Mouse (Mus musculus) MEL (cell line): Measurements from ENCODE around the gene Srrm3. TPM values are rescaled to one million over a fixed set of nuclear protein-coding genes. Genes with fewer than 3 reads are reported as not detected.

Source experiments
- DNase-seq: peaks from one replicate; pipeline ENCODE4 v3.0.0; 2011; ENCODE audit warnings: low read depth, low spot score
- H3K27ac ChIP-seq: 2 replicates; pipeline ENCODE4 v1.5.1; 2012; ENCODE audit warnings: low read depth, mild to moderate bottlenecking, control low read depth, low read length, moderate library complexity; ENCODE audit not compliant: control insufficient read depth
- H3K27me3 ChIP-seq, 2 experiments: fragments of 150-350 bp in 1 of 2; sonication (generic) in 1 of 2; 2 replicates each; pipeline ENCODE4 v1.6.1; 2012; ENCODE audit warnings: low read length in 2 of 2, mild to moderate bottlenecking in 2 of 2, improper control_type of control experiment in 1 of 2, moderate library complexity in 1 of 2; ENCODE audit not compliant: insufficient read depth in 2 of 2, control insufficient read depth in 1 of 2
- H3K36me3 ChIP-seq, 2 experiments: 2 replicates each; pipeline ENCODE4 v1.6.1; 2012 to 2014; ENCODE audit warnings: low read length in 2 of 2, improper control_type of control experiment in 1 of 2, inconsistent platforms in 1 of 2, mild to moderate bottlenecking in 1 of 2; ENCODE audit not compliant: insufficient read depth in 2 of 2, control insufficient read depth in 1 of 2
- H3K4me1 ChIP-seq, 2 experiments: fragments of 150-350 bp in 1 of 2; sonication (generic) in 1 of 2; 2 replicates each; pipeline ENCODE4 v1.6.1; 2012; ENCODE audit warnings: low read length in 2 of 2, improper control_type of control experiment in 1 of 2, mild to moderate bottlenecking in 1 of 2; ENCODE audit not compliant: insufficient read depth in 2 of 2, control insufficient read depth in 1 of 2
- H3K4me3 ChIP-seq, 2 experiments: fragments of 150-350 bp in 1 of 2; sonication (generic) in 1 of 2; 2 replicates each; pipeline ENCODE4 v1.5.1; 2012; ENCODE audit warnings: low read depth in 2 of 2, low read length in 2 of 2, mild to moderate bottlenecking in 2 of 2, moderate library complexity in 2 of 2, control low read depth in 1 of 2, improper control_type of control experiment in 1 of 2; ENCODE audit not compliant: control insufficient read depth in 1 of 2, insufficient read depth in 1 of 2
- H3K79me2 ChIP-seq: 2 replicates; pipeline ENCODE4 v1.6.1; 2012; ENCODE audit warnings: mild to moderate bottlenecking, low read length, moderate library complexity; ENCODE audit not compliant: control insufficient read depth, poor library complexity, insufficient read depth
- H3K9ac ChIP-seq: 2 replicates; pipeline ENCODE4 v1.6.1; 2012; ENCODE audit warnings: low read depth, mild to moderate bottlenecking, control low read depth, low read length, moderate library complexity; ENCODE audit not compliant: control insufficient read depth, poor library complexity, severe bottlenecking
- H3K9me3 ChIP-seq: fragments of 150-350 bp; sonication (generic); replicated peaks from 2 replicates; pipeline ENCODE4 v1.6.1; 2012; ENCODE audit warnings: mild to moderate bottlenecking, low read length, improper control_type of control experiment, moderate library complexity; ENCODE audit not compliant: insufficient read depth
- CHD1 ChIP-seq: IDR thresholded peaks from 2 replicates; pipeline ENCODE4 v1.6.1; 2012; ENCODE audit warnings: low read depth, mild to moderate bottlenecking, inconsistent platforms, low read length, improper control_type of control experiment
- CHD2 ChIP-seq: IDR thresholded peaks from 2 replicates; pipeline ENCODE4 v1.6.1; 2011; ENCODE audit warnings: low read length, improper control_type of control experiment
- E2F4 ChIP-seq: IDR thresholded peaks from 2 replicates; pipeline ENCODE4 v1.6.1; 2011; ENCODE audit warnings: low read depth, low read length, improper control_type of control experiment, borderline replicate concordance
- ELF1 ChIP-seq: IDR thresholded peaks from 2 replicates; pipeline ENCODE4 v1.6.1; 2014; ENCODE audit warnings: low read depth, mild to moderate bottlenecking, inconsistent platforms, low read length, improper control_type of control experiment, moderate library complexity
- EP300 ChIP-seq, 2 experiments: IDR thresholded peaks; 2 replicates each; pipeline ENCODE4 v1.6.1; 2011; ENCODE audit warnings: improper control_type of control experiment in 2 of 2, low read length in 2 of 2, low read depth in 1 of 2, mild to moderate bottlenecking in 1 of 2
- ETS1 ChIP-seq: IDR thresholded peaks from 2 replicates; pipeline ENCODE4 v1.6.1; 2012; ENCODE audit warnings: low read depth, mild to moderate bottlenecking, inconsistent platforms, low read length, improper control_type of control experiment, moderate library complexity
- GABPA ChIP-seq: IDR thresholded peaks from 2 replicates; pipeline ENCODE4 v1.6.1; 2012; ENCODE audit warnings: low read depth, mild to moderate bottlenecking, inconsistent platforms, low read length, improper control_type of control experiment, moderate library complexity
- GATA1 ChIP-seq: IDR thresholded peaks from 2 replicates; pipeline ENCODE4 v1.6.1; 2011; ENCODE audit warnings: low read depth, low read length, improper control_type of control experiment
- MAX ChIP-seq: IDR thresholded peaks from 2 replicates; pipeline ENCODE4 v1.6.1; 2011; ENCODE audit warnings: low read length, improper control_type of control experiment
- MYB ChIP-seq: IDR thresholded peaks from 2 replicates; pipeline ENCODE4 v1.6.1; 2011; ENCODE audit warnings: mild to moderate bottlenecking, low read depth, low read length, improper control_type of control experiment
- MYC ChIP-seq: IDR thresholded peaks from 2 replicates; pipeline ENCODE4 v1.6.1; 2011; ENCODE audit warnings: low read depth, mild to moderate bottlenecking, low read length, improper control_type of control experiment, moderate library complexity
- RAD21 ChIP-seq: IDR thresholded peaks from 2 replicates; pipeline ENCODE4 v1.6.1; 2011; ENCODE audit warnings: mild to moderate bottlenecking, low read depth, low read length, improper control_type of control experiment
- USF2 ChIP-seq, 2 experiments: IDR thresholded peaks; 2 replicates each; pipeline ENCODE4 v1.6.1; 2011 to 2012; ENCODE audit warnings: improper control_type of control experiment in 2 of 2, low read length in 2 of 2, borderline replicate concordance in 1 of 2, inconsistent platforms in 1 of 2, low read depth in 1 of 2, mild to moderate bottlenecking in 1 of 2; ENCODE audit not compliant: insufficient read depth in 1 of 2
- ZKSCAN1 ChIP-seq: IDR thresholded peaks from 2 replicates; pipeline ENCODE4 v1.6.1; 2012; ENCODE audit warnings: low read depth, mild to moderate bottlenecking, inconsistent platforms, low read length, improper control_type of control experiment, moderate library complexity
- ZMIZ1 ChIP-seq: IDR thresholded peaks from 2 replicates; pipeline ENCODE4 v1.6.1; 2012; ENCODE audit warnings: low read depth, mild to moderate bottlenecking, inconsistent platforms, low read length, improper control_type of control experiment, moderate library complexity
- ZNF384 ChIP-seq: IDR thresholded peaks from 2 replicates; pipeline ENCODE4 v1.6.1; 2012; ENCODE audit warnings: low read depth, mild to moderate bottlenecking, inconsistent platforms, low read length, improper control_type of control experiment
- polyA plus RNA-seq, 2 experiments: library from polyadenylated mRNA; stranded (reverse) in 1 of 2; unstranded in 1 of 2; fragments of >175 nt in 1 of 2; fragments of >200 nt in 1 of 2; gene quantifications; 2 replicates each; pipeline versions ENCODE4 v1.2.1 to v1.2.4; 2012; ENCODE audit warnings: low replicate concordance in 2 of 2, low read depth in 1 of 2; ENCODE audit not compliant: insufficient read length in 2 of 2, insufficient read depth in 1 of 2, missing spikeins in 1 of 2
- total RNA-seq: library from RNA; depleted of rRNA; stranded (reverse); fragments of 300-350 nt; gene quantifications from 2 replicates; pipeline ENCODE4 v1.2.3, GENCODE M21; 2012

Gene Srrm3
- total and polyA plus RNA-seq, 3 experiments: not detected

GRCm38 (mm10) chr5:135834769-135835491, 28.2 kb downstream of the Srrm3 start:
- no peak overlapping the region for H3K9ac ChIP-seq
- TF ChIP-seq ETS1: no peak
- TF ChIP-seq E2F4: no peak
- no peak for TF ChIP-seq MAX
- TF ChIP-seq CHD1: no peak
- TF ChIP-seq GABPA: no peak
- no peak for TF ChIP-seq MYB
- no peak for TF ChIP-seq RAD21
- no peak overlapping the region for H3K27ac ChIP-seq
- H3K36me3 ChIP-seq: no peaks in the 10 kb centered on the region
- H3K4me3 ChIP-seq: no peak overlapping the region
- peak; percentile 42 for DNase-seq
- no peaks in the 10 kb centered on the region for H3K9me3 ChIP-seq
- no peaks in the 10 kb centered on the region for H3K27me3 ChIP-seq
- H3K79me2 ChIP-seq: no peaks in the 10 kb centered on the region
- no peaks in the 10 kb centered on the region; a peak in 1 of 4 replicates for H3K4me1 ChIP-seq

GRCm38 (mm10) chr5:135835492-135835858, 28.8 kb downstream of the Srrm3 start:
- no peaks in the 10 kb centered on the region for H3K9me3 ChIP-seq
- H3K27ac ChIP-seq: no peak overlapping the region
- TF ChIP-seq ZMIZ1 (no peak), CHD2 (no peak), ELF1 (no peak), GATA1 (no peak), MAX (no peak), ZNF384 (no peak), EP300 (IDR thresholded peaks at IDR 0.05; ENCODE audit: low read depth in 1 of 2, low read length in 2 of 2) (no peak), USF2 (IDR thresholded peaks at IDR 0.05; ENCODE audit: borderline replicate concordance in 1 of 2, insufficient read depth in 1 of 2, low read depth in 1 of 2, low read length in 2 of 2) (no peak)
- DNase-seq: no peak
- no peak overlapping the region for H3K4me3 ChIP-seq
- no peak overlapping the region for H3K9ac ChIP-seq
- H3K36me3 ChIP-seq: no peaks in the 10 kb centered on the region
- no peaks in the 10 kb centered on the region; a peak in 1 of 4 replicates for H3K4me1 ChIP-seq
- peaks cover 0 to 2% of the 10 kb centered on the region in 2 experiments; a peak in 1 of 4 replicates for H3K27me3 ChIP-seq
- H3K79me2 ChIP-seq: no peaks in the 10 kb centered on the region

GRCm38 (mm10) chr5:135835981-135836380, 29.3 kb downstream of the Srrm3 start:
- no peaks in the 10 kb centered on the region; a peak in 1 of 4 replicates for H3K4me1 ChIP-seq
- no peak overlapping the region for H3K9ac ChIP-seq
- H3K27me3 ChIP-seq: peaks cover 0 to 2% of the 10 kb centered on the region in 2 experiments; a peak in 1 of 4 replicates
- no peak overlapping the region for H3K4me3 ChIP-seq
- TF ChIP-seq USF2 (IDR thresholded peaks at IDR 0.05; ENCODE audit: borderline replicate concordance in 1 of 2, insufficient read depth in 1 of 2, low read depth in 1 of 2, low read length in 2 of 2): no peak
- TF ChIP-seq GABPA: no peak
- TF ChIP-seq EP300 (IDR thresholded peaks at IDR 0.05; ENCODE audit: low read depth in 1 of 2, low read length in 2 of 2): no peak
- TF ChIP-seq ZKSCAN1: no peak
- no peak for TF ChIP-seq MYC
- no peaks in the 10 kb centered on the region for H3K9me3 ChIP-seq
- no peaks in the 10 kb centered on the region for H3K79me2 ChIP-seq
- H3K27ac ChIP-seq: no peak overlapping the region
- H3K36me3 ChIP-seq: no peaks in the 10 kb centered on the region
- DNase-seq: no peak
